23 mouse cellular contexts compared by ENCODE assay signal in genomic region chr2:167081135-167081534, GRCm38 (mm10). TPM values are rescaled to one million over a fixed set of nuclear protein-coding genes. Genes with fewer than 3 reads are reported as not detected.
A peak's percentile ranks its signal among the peaks of the same experiment; 100 is the strongest.
DNase-seq lines count a peak whose midpoint lies in the region; ATAC-seq and TF ChIP-seq lines count a peak whose summit lies in the region.
"Had no signal": no experiment of that assay in that cellular context is flagged by ENCODE, and none has a peak within 500 bp of the region (broad histone marks: within the 10 kb centered on the region; RNA-seq: fewer than 3 reads in every experiment).

No protein-coding gene starts in this region.

- H3K4me2 ChIP-seq in kidney, embryonic 16.5 days (replicated peaks; ENCODE audit: low read depth, low read length): no peak overlapping the region
- H3K4me2 ChIP-seq: embryonic facial prominence, embryonic 12.5 days; hindbrain, embryonic 13.5 days; midbrain, embryonic 15.5 days; neural tube, embryonic 15.5 days had no signal

- no peaks in the 10 kb centered on the region for H3K36me3 ChIP-seq in kidney, embryonic 16.5 days (ENCODE audit: insufficient read depth, low read length)
- H3K36me3 ChIP-seq: embryonic facial prominence, embryonic 12.5 days; hindbrain, embryonic 13.5 days; midbrain, embryonic 15.5 days; neural tube, embryonic 15.5 days had no signal

- no peak for ATAC-seq in CD4-positive, CD25-positive, alpha-beta regulatory T cell, adult 4 months
- ATAC-seq in kidney, embryonic 16.5 days (ENCODE audit: low FRiP score, low TSS enrichment): no peak
- ATAC-seq in neutrophil, adult 5-6 weeks (ENCODE audit: extremely low read depth, insufficient number of reproducible peaks, low FRiP score, poor library complexity, severe bottlenecking): peak; percentile 21; the same call in 1 of the 2 replicates
- ATAC-seq: forebrain, embryonic 16.5 days; intestine, postnatal 0 days had no signal

- intact Hi-C loops in gastrocnemius, adult 2 months (cut with DNase I): no loop called here

- no peaks in the 10 kb centered on the region for H3K9me3 ChIP-seq in kidney, embryonic 16.5 days (ENCODE audit: low read length)
- H3K9me3 ChIP-seq: embryonic facial prominence, embryonic 12.5 days; hindbrain, embryonic 13.5 days; midbrain, embryonic 15.5 days; neural tube, embryonic 15.5 days had no signal

- peak; percentile 19 for DNase-seq in CD4-positive, CD25-positive, alpha-beta regulatory T cell, adult 2 months (ENCODE audit: low read depth, low spot score)
- DNase-seq in kidney, postnatal 4 days: no peak
- peak; percentile 49 to 57 for DNase-seq in B cell, adult 2 months
- DNase-seq in gastrocnemius, adult 2 months: no peak
- DNase-seq: cerebellum, adult 9-10 months; cerebellum, postnatal 36 days; heart, postnatal 36 days; kidney, adult 9 months; liver; lung, adult 2 months; right cerebral cortex, adult 18-20 months; thymus, postnatal 14 days had no signal

- peaks cover 25% of the 10 kb centered on the region for H3K4me1 ChIP-seq in kidney, embryonic 16.5 days (ENCODE audit: insufficient read depth, low read length)

- WGBS in kidney, embryonic 16.5 days: 45% methylated on average over 6 of the region's 6 CpGs

- TF ChIP-seq CTCF in gastrocnemius, adult 2 months (IDR thresholded peaks at IDR 0.05): no peak

- H3K27ac ChIP-seq in kidney, embryonic 16.5 days (ENCODE audit: low read length): 0 out of 2 replicates have a peak overlapping the region, but pooled peaks have one; percentile 10
- no peak overlapping the region for H3K27ac ChIP-seq in gastrocnemius, adult 2 months
- H3K27ac ChIP-seq: hindbrain, embryonic 13.5 days; liver, embryonic 14.5 days; macrophage; midbrain, embryonic 15.5 days; neural tube, embryonic 15.5 days had no signal

- no peaks in the 10 kb centered on the region for H3K27me3 ChIP-seq in kidney, embryonic 16.5 days (ENCODE audit: insufficient read depth, low read length)
- H3K27me3 ChIP-seq: embryonic facial prominence, embryonic 12.5 days; midbrain, embryonic 15.5 days; neural tube, embryonic 15.5 days had no signal

- no peak overlapping the region for H3K9ac ChIP-seq in kidney, embryonic 16.5 days (replicated peaks; ENCODE audit: low read length)
- H3K9ac ChIP-seq: embryonic facial prominence, embryonic 12.5 days; hindbrain, embryonic 13.5 days; liver, embryonic 14.5 days; neural tube, embryonic 15.5 days had no signal

- no peak overlapping the region for H3K4me3 ChIP-seq in kidney, embryonic 16.5 days (ENCODE audit: low read length)
- H3K4me3 ChIP-seq in gastrocnemius, adult 2 months: no peak overlapping the region
- H3K4me3 ChIP-seq: embryonic facial prominence, embryonic 12.5 days; hindbrain, embryonic 13.5 days; midbrain, embryonic 15.5 days; neural tube, embryonic 15.5 days had no signal

RNA-seq across cellular contexts. Expression of gene Znfx1, which starts 18.3 kb away (rescaled TPM):
- polyA plus RNA-seq in CD4-positive, CD25-positive, alpha-beta regulatory T cell, adult 4 months (2017; shearing (Covaris generic)): 10 to 100 TPM; 18.1 to 27.6 TPM
- 11.8 TPM in 2 replicates for polyA plus RNA-seq in kidney, embryonic 16.5 days (2015; fragmentation: Nextera tagmentation; extraction: Ambion mirVana)
- total RNA-seq in neutrophil, adult 5-6 weeks (2017): 60.8 and 65.7 TPM in 2 replicates
- 10 to 100 TPM; 25.2 to 25.8 TPM for total RNA-seq in gastrocnemius, adult 2 months (2021)

Comparison
In these comparisons a context has a peak if more than half of its experiments do, and no peak if none do; other contexts are left out.
1. DNase-seq: peak in CD4-positive, CD25-positive, alpha-beta regulatory T cell, adult 2 months (single experiment) and B cell, adult 2 months (2 of 2); none in kidney, postnatal 4 days (0 of 2) and gastrocnemius, adult 2 months (single experiment).